Mouse (Mus musculus): ENCODE measurements around the gene Ssbp2. TPM values are rescaled to one million over a fixed set of nuclear protein-coding genes. Genes with fewer than 3 reads are reported as not detected.

Ssbp2 gene
- polyA plus RNA-seq, 1 experiment from 2014 or later: 74.5 TPM

GRCm38 (mm10) chr13:91605043-91605840 lies 145.2 kb downstream of the Ssbp2 start:
- no peaks in the 10 kb centered on the region for H3K36me3 ChIP-seq
- H3K9ac ChIP-seq: no peak overlapping the region
- no peak overlapping the region for H3K27ac ChIP-seq
- no peak overlapping the region for H3K4me3 ChIP-seq
- ATAC-seq: no peak
- no peaks in the 10 kb centered on the region for H3K27me3 ChIP-seq (replicated peaks)
- no peak overlapping the region for H3K4me2 ChIP-seq
- WGBS (ENCODE audit: insufficient replicate concordance): 90% methylated on average over 7 of the region's 7 CpGs
- H3K4me1 ChIP-seq: no peaks in the 10 kb centered on the region
- H3K9me3 ChIP-seq (replicated peaks): no peaks in the 10 kb centered on the region

GRCm38 (mm10) chr13:91610601-91611000 lies 150.5 kb downstream of the Ssbp2 start:
- no peak for ATAC-seq
- WGBS (ENCODE audit: insufficient replicate concordance): 81% methylated on average over 4 of the region's 4 CpGs
- H3K4me1 ChIP-seq: no peaks in the 10 kb centered on the region
- no peaks in the 10 kb centered on the region for H3K9me3 ChIP-seq (replicated peaks)
- no peaks in the 10 kb centered on the region for H3K27me3 ChIP-seq (replicated peaks)
- H3K36me3 ChIP-seq: peaks cover 6% of the 10 kb centered on the region
- no peak overlapping the region for H3K27ac ChIP-seq
- H3K4me2 ChIP-seq: no peak overlapping the region
- no peak overlapping the region for H3K4me3 ChIP-seq
- H3K9ac ChIP-seq: no peak overlapping the region

DNA sequence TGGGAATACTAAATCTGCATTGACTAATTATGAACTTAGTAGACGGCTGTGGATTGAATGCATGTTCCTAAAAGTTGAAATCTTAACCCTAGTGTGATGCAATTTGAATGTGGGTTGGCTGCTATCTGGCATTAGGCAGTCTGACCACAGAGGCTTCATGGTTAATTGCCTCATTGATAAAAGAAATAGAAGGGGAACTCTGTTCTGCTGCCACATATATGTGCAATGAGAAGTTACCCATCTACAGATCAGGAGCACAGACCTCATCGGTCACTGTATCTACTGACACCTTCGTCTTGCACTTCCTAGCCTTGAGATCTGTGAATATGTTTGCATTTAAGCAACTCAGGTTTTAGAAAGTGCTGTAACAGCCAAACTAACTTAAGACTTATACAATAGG lies 151.8 kb downstream of the Ssbp2 start:
- H3K27me3 ChIP-seq (replicated peaks): no peaks in the 10 kb centered on the region
- H3K9ac ChIP-seq: no peak overlapping the region
- ATAC-seq: no peak
- H3K36me3 ChIP-seq: peaks cover 6% of the 10 kb centered on the region
- H3K4me1 ChIP-seq: no peaks in the 10 kb centered on the region
- whole genome bisulfite sequencing (ENCODE audit: insufficient replicate concordance): 58% methylated on average over 3 of the region's 3 CpGs
- H3K27ac ChIP-seq: no peak overlapping the region
- no peak overlapping the region for H3K4me2 ChIP-seq
- H3K4me3 ChIP-seq: no peak overlapping the region
- H3K9me3 ChIP-seq (replicated peaks): no peaks in the 10 kb centered on the region

- ATAC-seq: no peak
- Histone ChIP-seq H3K4me2 (no peak overlapping the region), H3K36me3 (peaks cover 6% of the 10 kb centered on the region), H3K4me3 (no peak overlapping the region), H3K27me3 (replicated peaks) (no peaks in the 10 kb centered on the region), H3K9ac (no peak overlapping the region), H3K9me3 (replicated peaks) (no peaks in the 10 kb centered on the region), H3K27ac (no peak overlapping the region), H3K4me1 (no peaks in the 10 kb centered on the region)
- 88% methylated on average over 4 of the region's 4 CpGs for WGBS (ENCODE audit: insufficient replicate concordance)
Measured at GRCm38 (mm10) chr13:91612578-91612977, 152.5 kb downstream of the Ssbp2 start.

DNA sequence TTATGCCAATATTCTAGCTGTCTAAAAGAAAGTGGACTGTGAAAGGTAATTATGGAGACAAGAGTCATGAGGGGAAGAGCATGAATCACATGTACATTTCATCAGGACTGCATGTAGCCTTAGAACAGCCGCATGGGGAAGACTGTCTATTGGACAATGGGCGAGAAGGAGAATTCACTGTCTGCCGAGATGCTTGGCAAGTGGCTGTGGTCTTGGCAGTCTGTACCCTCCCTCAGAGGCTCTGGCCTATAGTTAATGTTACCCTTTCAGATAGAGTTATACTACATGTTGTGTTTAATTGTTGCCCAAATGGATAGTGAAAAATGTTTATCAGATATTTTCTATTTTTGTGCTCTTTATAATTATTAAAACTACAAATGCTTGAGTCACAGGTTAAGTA lies 156.0 kb downstream of the Ssbp2 start:
- no peak overlapping the region for H3K4me2 ChIP-seq
- no peak overlapping the region for H3K4me3 ChIP-seq
- 84% methylated on average over 3 of the region's 3 CpGs for whole genome bisulfite sequencing (ENCODE audit: insufficient replicate concordance)
- H3K36me3 ChIP-seq: peaks cover 17% of the 10 kb centered on the region
- H3K27me3 ChIP-seq (replicated peaks): no peaks in the 10 kb centered on the region
- no peak overlapping the region for H3K27ac ChIP-seq
- no peaks in the 10 kb centered on the region for H3K9me3 ChIP-seq (replicated peaks)
- no peak for ATAC-seq
- 0 out of 2 replicates have a peak, but pooled peaks cover 8% of the 10 kb centered on the region for H3K4me1 ChIP-seq
- H3K9ac ChIP-seq: no peak overlapping the region

- H3K36me3 ChIP-seq: peaks cover 17% of the 10 kb centered on the region
- ATAC-seq: no peak
- 82% methylated on average over 5 of the region's 5 CpGs for WGBS (ENCODE audit: insufficient replicate concordance)
Measured at GRCm38 (mm10) chr13:91616876-91617275, 156.8 kb downstream of the Ssbp2 start.

GRCm38 (mm10) chr13:91619431-91619830 lies 159.3 kb downstream of the Ssbp2 start:
- no peak overlapping the region for H3K9ac ChIP-seq
- no peaks in the 10 kb centered on the region for H3K9me3 ChIP-seq (replicated peaks)
- no peak overlapping the region for H3K27ac ChIP-seq
- H3K4me1 ChIP-seq: 0 out of 2 replicates have a peak, but pooled peaks cover 8% of the 10 kb centered on the region
- peak; percentile 72 for ATAC-seq
- H3K36me3 ChIP-seq: peaks cover 12% of the 10 kb centered on the region
- 10% methylated on average over 1 of the region's 1 CpGs for WGBS (ENCODE audit: insufficient replicate concordance)
- no peak overlapping the region for H3K4me3 ChIP-seq
- no peak overlapping the region for H3K4me2 ChIP-seq
- H3K27me3 ChIP-seq (replicated peaks): no peaks in the 10 kb centered on the region

More at GRCm38 (mm10) chr13:91616876-91617275, 156.8 kb downstream of the Ssbp2 start:
- Histone ChIP-seq H3K9me3 (replicated peaks) (no peaks in the 10 kb centered on the region), H3K4me2 (no peak overlapping the region), H3K27me3 (replicated peaks) (no peaks in the 10 kb centered on the region), H3K9ac (no peak overlapping the region), H3K4me3 (no peak overlapping the region), H3K4me1 (0 out of 2 replicates have a peak, but pooled peaks cover 8% of the 10 kb centered on the region), H3K27ac (no peak overlapping the region)

DNA sequence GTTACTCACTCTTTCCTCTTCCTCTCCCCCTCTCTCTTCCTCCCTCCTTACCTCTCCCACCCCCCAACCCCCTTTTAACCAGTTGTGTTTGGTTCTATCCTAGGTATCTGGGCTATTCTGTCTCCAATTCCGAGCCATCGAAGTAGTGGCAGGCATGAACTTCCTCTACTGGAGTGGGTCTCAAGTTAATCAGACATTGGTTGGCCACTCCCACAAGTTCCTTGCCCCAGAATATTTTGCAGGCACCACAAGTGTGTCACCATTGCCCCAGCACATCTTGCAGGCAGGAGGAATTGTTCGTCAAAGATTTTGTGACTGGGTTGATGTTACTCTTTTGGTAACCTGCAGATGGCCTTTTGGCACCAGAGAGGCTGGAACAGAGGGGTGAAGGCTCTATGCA lies 160.5 kb downstream of the Ssbp2 start:
- Histone ChIP-seq H3K4me1 (0 out of 2 replicates have a peak, but pooled peaks cover 8% of the 10 kb centered on the region), H3K9ac (no peak overlapping the region), H3K4me3 (no peak overlapping the region), H3K4me2 (no peak overlapping the region), H3K27ac (no peak overlapping the region), H3K36me3 (peaks cover 15% of the 10 kb centered on the region), H3K9me3 (replicated peaks) (no peaks in the 10 kb centered on the region), H3K27me3 (replicated peaks) (no peaks in the 10 kb centered on the region)
- no peak for ATAC-seq
- 75% methylated on average over 3 of the region's 3 CpGs for WGBS (ENCODE audit: insufficient replicate concordance)

GRCm38 (mm10) chr13:91631291-91631799 lies 171.3 kb downstream of the Ssbp2 start:
- ATAC-seq: no peak
- Histone ChIP-seq H3K4me1 (peaks cover 12% of the 10 kb centered on the region), H3K27me3 (replicated peaks) (no peaks in the 10 kb centered on the region), H3K9me3 (replicated peaks) (no peaks in the 10 kb centered on the region), H3K4me3 (no peak overlapping the region), H3K4me2 (no peak overlapping the region), H3K36me3 (no peaks in the 10 kb centered on the region), H3K9ac (no peak overlapping the region), H3K27ac (no peak overlapping the region)
- 75% methylated on average over 9 of the region's 9 CpGs for WGBS (ENCODE audit: insufficient replicate concordance)

GRCm38 (mm10) chr13:91634123-91634522 lies 174.0 kb downstream of the Ssbp2 start:
- Histone ChIP-seq H3K27me3 (replicated peaks) (no peaks in the 10 kb centered on the region), H3K4me2 (no peak overlapping the region), H3K4me1 (peaks cover 16% of the 10 kb centered on the region), H3K4me3 (no peak overlapping the region), H3K27ac (no peak overlapping the region), H3K36me3 (no peaks in the 10 kb centered on the region), H3K9me3 (replicated peaks) (no peaks in the 10 kb centered on the region), H3K9ac (no peak overlapping the region)
- 62% methylated on average over 7 of the region's 7 CpGs for WGBS (ENCODE audit: insufficient replicate concordance)
- no peak for ATAC-seq

DNA sequence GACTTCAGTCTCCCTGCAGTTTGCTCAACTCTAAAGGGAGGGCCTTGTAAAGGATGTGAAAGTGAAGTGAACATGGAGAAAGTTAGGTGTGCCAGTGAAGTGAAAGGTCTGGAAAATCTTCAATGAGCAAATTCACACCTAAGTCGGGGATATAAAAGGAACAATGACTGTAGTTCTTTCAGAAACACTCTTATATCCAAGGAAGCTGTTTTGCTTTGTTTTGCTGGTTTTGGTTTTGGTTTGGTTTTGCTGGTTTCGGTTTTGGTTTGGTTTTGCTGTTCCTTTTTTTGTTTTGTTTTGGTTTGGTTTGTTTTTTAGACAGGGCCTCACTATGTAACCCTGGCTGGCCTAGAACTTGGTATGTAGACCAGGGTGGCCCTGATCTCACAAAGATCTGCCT lies 175.9 kb downstream of the Ssbp2 start:
- no peak for ATAC-seq
- Histone ChIP-seq H3K4me2 (peak overlapping the region; percentile 27; the same call in 1 of the 2 replicates), H3K4me3 (no peak overlapping the region), H3K36me3 (no peaks in the 10 kb centered on the region), H3K4me1 (peaks cover 19% of the 10 kb centered on the region), H3K27me3 (replicated peaks) (no peaks in the 10 kb centered on the region), H3K27ac (peak overlapping the region; percentile 8; the same call in 1 of the 2 replicates), H3K9me3 (replicated peaks) (no peaks in the 10 kb centered on the region), H3K9ac (0 out of 2 replicates have a peak overlapping the region, but pooled peaks have one; percentile 22)
- WGBS (ENCODE audit: insufficient replicate concordance): 77% methylated on average over 2 of the region's 2 CpGs

DNA sequence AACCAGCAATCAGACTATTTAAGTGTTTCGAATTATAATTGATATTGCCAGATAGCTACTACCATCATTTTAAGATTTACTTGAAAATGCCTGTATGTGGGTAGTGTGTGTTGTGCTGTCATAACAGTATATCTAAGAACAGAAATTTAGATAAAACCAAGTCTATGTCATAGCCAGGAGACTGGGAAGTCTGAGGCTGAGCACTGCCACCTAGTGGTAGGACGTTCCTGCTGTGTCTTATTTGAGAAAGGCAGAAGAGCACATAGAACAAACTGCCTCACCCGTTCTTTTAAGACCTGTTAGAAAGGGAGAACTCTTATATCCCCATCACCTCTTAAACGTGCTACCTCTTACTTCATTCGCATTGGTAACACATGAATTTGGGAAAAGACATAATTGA lies 176.7 kb downstream of the Ssbp2 start:
- Histone ChIP-seq H3K27ac (no peak overlapping the region), H3K4me2 (no peak overlapping the region), H3K27me3 (replicated peaks) (no peaks in the 10 kb centered on the region), H3K9me3 (replicated peaks) (no peaks in the 10 kb centered on the region), H3K36me3 (no peaks in the 10 kb centered on the region), H3K4me3 (no peak overlapping the region), H3K9ac (no peak overlapping the region), H3K4me1 (peaks cover 15% of the 10 kb centered on the region)
- WGBS (ENCODE audit: insufficient replicate concordance): 10% methylated on average over 5 of the region's 5 CpGs
- ATAC-seq: peak; percentile 77
